Mouse (Mus musculus): ENCODE measurements around the gene Gm5286. TPM values are rescaled to one million over a fixed set of nuclear protein-coding genes. Genes with fewer than 3 reads are reported as not detected.
"Not testable (repeated sequence)": the region's sequence is repeated elsewhere in the genome, so short reads cannot be mapped to it uniquely, and the experiment has no call there.

Gm5286 gene
- total RNA-seq (2014; rRNA removed; ENCODE audit: low replicate concordance) (not detected in 2 replicates), polyA plus RNA-seq (2015; fragmentation: Nextera tagmentation; extraction: Ambion mirVana) (not detected in 2 replicates)

DNA sequence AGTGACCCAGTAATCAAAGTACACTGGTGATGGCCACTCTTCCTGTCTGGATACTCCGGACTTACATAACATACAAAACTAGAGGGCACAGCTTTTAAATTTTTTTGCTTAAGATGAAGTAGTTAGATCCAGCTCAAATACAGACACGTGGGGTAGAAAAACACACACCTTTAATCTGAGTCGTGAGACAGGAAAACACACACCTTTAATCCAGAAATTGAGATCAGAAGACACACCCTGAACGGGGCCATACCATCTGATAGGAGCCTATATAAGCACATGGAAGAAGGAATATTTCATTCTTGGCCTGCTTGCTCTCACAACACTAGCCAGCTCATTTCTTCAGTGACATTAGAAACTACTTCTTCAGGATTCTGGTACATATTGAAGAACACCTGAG, at the start of gene Gm5286:
Gene Gm5286, plus strand, starts transcription at position 301 of the 400 bp plus-strand sequence.
- not testable (repeated sequence) for DNase-seq (ENCODE audit: low spot score); H3K27me3 ChIP-seq (ENCODE audit: control insufficient read depth, insufficient read depth, low read length); H3K36me3 ChIP-seq (replicated peaks; ENCODE audit: control insufficient read depth, insufficient read depth, low read length); H3K4me1 ChIP-seq (ENCODE audit: control insufficient read depth, insufficient read depth); H3K4me2 ChIP-seq (ENCODE audit: low read depth, low read length); H3K4me3 ChIP-seq (ENCODE audit: low read depth, low read length); H3K9me3 ChIP-seq (replicated peaks; ENCODE audit: control insufficient read depth, low read length); H3K9ac ChIP-seq (replicated peaks; ENCODE audit: low read depth, low read length); ATAC-seq (ENCODE audit: insufficient read depth, low read depth); H3K27ac ChIP-seq (ENCODE audit: low read depth)
- WGBS: 79% methylated on average over 2 of the region's 4 CpGs

DNA sequence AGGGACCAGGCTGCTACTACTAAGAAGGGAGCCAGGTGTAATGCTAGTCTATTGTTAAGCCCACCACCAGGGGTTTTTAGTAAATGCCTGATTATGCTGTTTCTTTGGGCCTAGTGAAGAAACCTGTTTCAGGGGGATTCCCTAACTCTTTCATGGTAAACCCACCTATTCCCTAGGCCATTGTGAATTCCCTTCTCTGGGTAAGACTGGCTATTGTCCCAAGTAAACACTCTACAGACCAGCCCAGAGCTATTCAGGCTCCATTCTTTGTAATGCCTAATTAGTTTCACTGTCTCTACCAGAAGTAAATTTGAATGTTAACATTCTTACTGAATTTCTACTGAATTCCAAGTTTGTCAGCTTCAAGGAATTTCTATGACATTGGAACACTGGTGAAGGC, 29.2 kb upstream of the Gm5286 start:
- not testable (repeated sequence) for H3K9ac ChIP-seq (replicated peaks; ENCODE audit: low read depth, low read length)

DNA sequence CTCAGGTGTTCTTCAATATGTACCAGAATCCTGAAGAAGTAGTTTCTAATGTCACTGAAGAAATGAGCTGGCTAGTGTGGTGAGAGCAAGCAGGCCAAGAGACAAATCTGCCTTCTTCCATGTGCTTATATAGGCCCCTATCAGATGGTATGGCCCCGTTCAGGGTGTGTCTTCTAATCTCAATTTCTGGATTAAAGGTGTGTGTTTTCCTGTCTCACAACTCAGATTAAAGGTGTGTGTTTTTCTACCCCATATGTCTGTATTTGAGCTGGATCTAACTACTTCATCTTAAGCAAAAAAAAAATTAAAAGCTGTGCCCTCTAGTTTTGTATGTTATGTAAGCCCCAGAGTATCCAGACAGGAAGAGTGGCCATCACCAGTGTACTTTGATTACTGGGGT, 18.4 kb upstream of the Gm5286 start, which contains the start of gene Gm10696:
Gene Gm10696, minus strand, starts transcription at position 101 of the 400 bp plus-strand sequence.
- WGBS: 59% methylated on average over 1 of the region's 1 CpGs
- not testable (repeated sequence) for H3K9ac ChIP-seq (replicated peaks; ENCODE audit: low read depth, low read length); ATAC-seq (ENCODE audit: insufficient read depth, low read depth)

More for the DNA sequence above, 29.2 kb upstream of the Gm5286 start:
- not testable (repeated sequence) for H3K36me3 ChIP-seq (replicated peaks; ENCODE audit: control insufficient read depth, insufficient read depth, low read length); H3K9me3 ChIP-seq (replicated peaks; ENCODE audit: control insufficient read depth, low read length); H3K27ac ChIP-seq (ENCODE audit: low read depth); ATAC-seq (ENCODE audit: insufficient read depth, low read depth); DNase-seq (ENCODE audit: low spot score); H3K4me1 ChIP-seq (ENCODE audit: control insufficient read depth, insufficient read depth); H3K27me3 ChIP-seq (ENCODE audit: control insufficient read depth, insufficient read depth, low read length); H3K4me3 ChIP-seq (ENCODE audit: low read depth, low read length); H3K4me2 ChIP-seq (ENCODE audit: low read depth, low read length)

More for the DNA sequence above, 18.4 kb upstream of the Gm5286 start, which contains the start of gene Gm10696:
- H3K36me3 ChIP-seq (replicated peaks; ENCODE audit: control insufficient read depth, insufficient read depth, low read length); H3K4me2 ChIP-seq (ENCODE audit: low read depth, low read length); H3K4me3 ChIP-seq (ENCODE audit: low read depth, low read length); DNase-seq (ENCODE audit: low spot score); H3K4me1 ChIP-seq (ENCODE audit: control insufficient read depth, insufficient read depth); H3K27ac ChIP-seq (ENCODE audit: low read depth); H3K27me3 ChIP-seq (ENCODE audit: control insufficient read depth, insufficient read depth, low read length); H3K9me3 ChIP-seq (replicated peaks; ENCODE audit: control insufficient read depth, low read length): not testable (repeated sequence)

Other genes with a start within 250 kb of the Gm5286 start
- not detected in 2 replicates for gene Tdpoz5, start 235.4 kb upstream of the Gm5286 start, total RNA-seq (2014; rRNA removed; ENCODE audit: low replicate concordance)
- not detected in 2 replicates for gene Tdpoz5, start 235.4 kb upstream of the Gm5286 start, polyA plus RNA-seq (2015; fragmentation: Nextera tagmentation; extraction: Ambion mirVana)
- not detected in 2 replicates for gene Gm9125, start 141.8 kb upstream of the Gm5286 start, total RNA-seq (2014; rRNA removed; ENCODE audit: low replicate concordance)
- not detected in 2 replicates for gene Gm9125, start 141.8 kb upstream of the Gm5286 start, polyA plus RNA-seq (2015; fragmentation: Nextera tagmentation; extraction: Ambion mirVana)
- not detected in 2 replicates for gene Gm10697, start 124.1 kb upstream of the Gm5286 start, total RNA-seq (2014; rRNA removed; ENCODE audit: low replicate concordance)
- not detected in 2 replicates for gene Gm10697, start 124.1 kb upstream of the Gm5286 start, polyA plus RNA-seq (2015; fragmentation: Nextera tagmentation; extraction: Ambion mirVana)
- gene Gm10696, start 18.5 kb upstream of the Gm5286 start, total RNA-seq (2014; rRNA removed; ENCODE audit: low replicate concordance): not detected in 2 replicates
- gene Gm10696, start 18.5 kb upstream of the Gm5286 start, polyA plus RNA-seq (2015; fragmentation: Nextera tagmentation; extraction: Ambion mirVana): not detected in 2 replicates
- not detected in 2 replicates for gene Gm4778, start 67.3 kb downstream of the Gm5286 start, total RNA-seq (2014; rRNA removed; ENCODE audit: low replicate concordance)
- not detected in 2 replicates for gene Gm4778, start 67.3 kb downstream of the Gm5286 start, polyA plus RNA-seq (2015; fragmentation: Nextera tagmentation; extraction: Ambion mirVana)
- gene Them4, start 113.4 kb downstream of the Gm5286 start, total RNA-seq (2014; rRNA removed; ENCODE audit: low replicate concordance): 1.4 and 6.1 TPM in 2 replicates
- gene Them4, start 113.4 kb downstream of the Gm5286 start, polyA plus RNA-seq (2015; fragmentation: Nextera tagmentation; extraction: Ambion mirVana): 16.2 and 17.3 TPM in 2 replicates
- not detected in 2 replicates for gene Them5, start 145.4 kb downstream of the Gm5286 start, total RNA-seq (2014; rRNA removed; ENCODE audit: low replicate concordance)
- 0.10 TPM in 1 of 2 replicates, not detected in the other for gene Them5, start 145.4 kb downstream of the Gm5286 start, polyA plus RNA-seq (2015; fragmentation: Nextera tagmentation; extraction: Ambion mirVana)
- not detected in 2 replicates for gene C2cd4d, start 165.7 kb downstream of the Gm5286 start, total RNA-seq (2014; rRNA removed; ENCODE audit: low replicate concordance)
- gene C2cd4d, start 165.7 kb downstream of the Gm5286 start, polyA plus RNA-seq (2015; fragmentation: Nextera tagmentation; extraction: Ambion mirVana): 0.15 and 0.30 TPM in 2 replicates
- 37.2 and 55.0 TPM in 2 replicates for gene Rorc, start 176.1 kb downstream of the Gm5286 start, total RNA-seq (2014; rRNA removed; ENCODE audit: low replicate concordance)
- gene Rorc, start 176.1 kb downstream of the Gm5286 start, polyA plus RNA-seq (2015; fragmentation: Nextera tagmentation; extraction: Ambion mirVana): 13.5 and 17.1 TPM in 2 replicates
- not detected in 2 replicates for gene Lingo4, start 201.8 kb downstream of the Gm5286 start, total RNA-seq (2014; rRNA removed; ENCODE audit: low replicate concordance)
- gene Lingo4, start 201.8 kb downstream of the Gm5286 start, polyA plus RNA-seq (2015; fragmentation: Nextera tagmentation; extraction: Ambion mirVana): 0.19 and 0.25 TPM in 2 replicates
- 0.34 and 6.5 TPM in 2 replicates for gene Tdrkh, start 216.6 kb downstream of the Gm5286 start, total RNA-seq (2014; rRNA removed; ENCODE audit: low replicate concordance)
- 7.5 and 7.7 TPM in 2 replicates for gene Tdrkh, start 216.6 kb downstream of the Gm5286 start, polyA plus RNA-seq (2015; fragmentation: Nextera tagmentation; extraction: Ambion mirVana)
- 83.0 and 85.1 TPM in 2 replicates for gene Mrpl9, start 246.6 kb downstream of the Gm5286 start, total RNA-seq (2014; rRNA removed; ENCODE audit: low replicate concordance)
- gene Mrpl9, start 246.6 kb downstream of the Gm5286 start, polyA plus RNA-seq (2015; fragmentation: Nextera tagmentation; extraction: Ambion mirVana): 67.4 and 68.7 TPM in 2 replicates
- not detected in 2 replicates for gene Oaz3, start 247.2 kb downstream of the Gm5286 start, total RNA-seq (2014; rRNA removed; ENCODE audit: low replicate concordance)
- 0.33 and 0.41 TPM in 2 replicates for gene Oaz3, start 247.2 kb downstream of the Gm5286 start, polyA plus RNA-seq (2015; fragmentation: Nextera tagmentation; extraction: Ambion mirVana)